Comparison of ENCODE assay signal across 8 mouse cellular contexts in the genomic region with DNA sequence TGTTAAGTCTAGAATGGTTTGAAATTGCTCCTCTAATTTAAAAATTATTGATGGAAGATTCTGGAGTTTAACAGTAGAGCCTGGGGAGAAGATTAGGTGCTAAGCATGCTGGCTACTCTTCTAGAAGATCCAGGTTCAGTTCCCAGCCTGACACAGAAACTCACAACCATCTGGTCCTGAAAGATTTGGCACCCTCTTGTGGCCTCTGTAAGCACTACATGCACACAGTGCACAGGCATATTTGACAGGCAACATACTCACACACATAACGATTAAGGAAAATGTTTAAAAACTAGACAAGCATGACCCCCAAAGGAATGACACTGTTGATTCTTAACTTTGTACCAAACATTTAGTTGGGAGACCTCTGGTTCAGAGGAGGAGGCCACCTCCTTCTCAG. TPM values are rescaled to one million over a fixed set of nuclear protein-coding genes. Genes with fewer than 3 reads are reported as not detected.
DNase-seq lines count a peak whose midpoint lies in the region; ATAC-seq and TF ChIP-seq lines count a peak whose summit lies in the region.

No protein-coding gene starts in this region.

- 88% methylated on average over 1 of the region's 1 CpGs for WGBS in kidney, postnatal 0 days

- H3K4me3 ChIP-seq in kidney, postnatal 0 days (replicated peaks; ENCODE audit: low read depth, low read length), result no peak overlapping the region

- ATAC-seq in kidney, postnatal 0 days (replicated peaks; ENCODE audit: low FRiP score, low read depth), result no peak

- H3K27me3 ChIP-seq in kidney, postnatal 0 days (ENCODE audit: insufficient read depth, low read length), result no peaks in the 10 kb centered on the region

- no peak overlapping the region for H3K4me2 ChIP-seq in kidney, postnatal 0 days (ENCODE audit: low read length)

- TF ChIP-seq POLR2A in brain, embryonic 14.5 days (IDR thresholded peaks at IDR 0.05; ENCODE audit: borderline replicate concordance, extremely low read depth, insufficient read depth, insufficient read length, poor library complexity, severe bottlenecking), result no peak

- peak; percentile 63; the same call in 1 of the 2 replicates for TF ChIP-seq CTCF in brain, embryonic 14.5 days (IDR thresholded peaks at IDR 0.05; ENCODE audit: borderline replicate concordance, extremely low read depth, insufficient read depth, insufficient read length)
- peak; percentile 77 for TF ChIP-seq CTCF in kidney, postnatal 0 days (IDR thresholded peaks at IDR 0.05; ENCODE audit: low read depth)

- H3K36me3 ChIP-seq in kidney, postnatal 0 days (ENCODE audit: insufficient read depth, low read length), result 0 out of 2 replicates have a peak, but pooled peaks cover 8% of the 10 kb centered on the region

- H3K9ac ChIP-seq in kidney, postnatal 0 days (ENCODE audit: low read depth, low read length), result no peak overlapping the region

- H3K27ac ChIP-seq in kidney, postnatal 0 days, result no peak overlapping the region

- H3K4me1 ChIP-seq in kidney, postnatal 0 days (replicated peaks; ENCODE audit: insufficient read depth, low read length), result no peaks in the 10 kb centered on the region

- peak; percentile 40 to 74 for DNase-seq in heart, adult 18-20 months
- DNase-seq in heart, adult 11 months, result no peak
- peak; percentile 51 for DNase-seq in right cerebral cortex, postnatal 4 days
- no peak for DNase-seq in right cerebral cortex, adult 18-20 months
- DNase-seq in brain, embryonic 14.5 days (ENCODE audit: low read depth), result peak; percentile 35
- DNase-seq in kidney, postnatal 0 days (ENCODE audit: low spot score), result peak; percentile 15
- DNase-seq in mesoderm, embryonic 11.5 days (ENCODE audit: low read depth, low spot score), result peak; percentile 42
- peak; percentile 74 for DNase-seq in thymus, postnatal 25 days

- no peaks in the 10 kb centered on the region for H3K9me3 ChIP-seq in kidney, postnatal 0 days (replicated peaks; ENCODE audit: low read length)

RNA-seq across cellular contexts. Expression of gene Prdm15, which starts 27.5 kb away (rescaled TPM):
- 1 to 10 TPM; 5.4 to 6.0 TPM for total RNA-seq in heart, adult 18-20 months (2021)
- 24.7 and 27.6 TPM in 2 replicates for polyA plus RNA-seq in brain, embryonic 14.5 days (2012; rRNA removed)
- polyA plus RNA-seq in kidney, postnatal 0 days (2015; fragmentation: Nextera tagmentation; extraction: Ambion mirVana), result 4.3 and 4.4 TPM in 2 replicates

Comparison
In these comparisons a context has a peak if more than half of its experiments do, and no peak if none do; other contexts are left out.
1. DNase-seq: peak in heart, adult 18-20 months (2 of 2), right cerebral cortex, postnatal 4 days (single experiment), brain, embryonic 14.5 days (single experiment), kidney, postnatal 0 days (single experiment), mesoderm, embryonic 11.5 days (single experiment) and thymus, postnatal 25 days (single experiment); none in heart, adult 11 months (single experiment) and right cerebral cortex, adult 18-20 months (single experiment).